Mouse (Mus musculus): Measurements from ENCODE around the gene 1190005I06Rik.

- TF ChIP-seq POLR2A (IDR thresholded peaks at IDR 0.05; ENCODE audit: insufficient read length, low read depth), result no peak
- no peak for TF ChIP-seq MYOG (IDR thresholded peaks at IDR 0.05; ENCODE audit: control insufficient read depth in 1 of 3, insufficient read depth in 1 of 3, insufficient read length in 2 of 3, low read depth in 2 of 3)
- TF ChIP-seq MAX (IDR thresholded peaks at IDR 0.05; ENCODE audit: low read depth), result no peak
- TF ChIP-seq USF1 (IDR thresholded peaks at IDR 0.05; ENCODE audit: low read depth), result no peak
- TF ChIP-seq POLR2AphosphoS2 (IDR thresholded peaks at IDR 0.05; ENCODE audit: insufficient read length, low read depth), result no peak
- no peak for TF ChIP-seq SRF (IDR thresholded peaks at IDR 0.05; ENCODE audit: control insufficient read depth, insufficient read length, low read depth)
- TF ChIP-seq E2F4 (IDR thresholded peaks at IDR 0.05; ENCODE audit: insufficient read depth), result no peak
- no peak for TF ChIP-seq MYOD1 (IDR thresholded peaks at IDR 0.05; ENCODE audit: control insufficient read depth in 1 of 3, insufficient read length in 2 of 3, low read depth in 2 of 3)
- no peak for TF ChIP-seq TCF3 (IDR thresholded peaks at IDR 0.05; ENCODE audit: insufficient read length, low read depth)
Measured at GRCm38 (mm10) chr8:120602672-120603071, 44.8 kb downstream of the 1190005I06Rik start.
